Mouse (Mus musculus): Measurements from ENCODE around the gene Cacna1d. TPM values are rescaled to one million over a fixed set of nuclear protein-coding genes. Genes with fewer than 3 reads are reported as not detected.

The Cacna1d gene
- polyA plus RNA-seq, 1 experiment from 2014 or later: 2.3 TPM

DNA sequence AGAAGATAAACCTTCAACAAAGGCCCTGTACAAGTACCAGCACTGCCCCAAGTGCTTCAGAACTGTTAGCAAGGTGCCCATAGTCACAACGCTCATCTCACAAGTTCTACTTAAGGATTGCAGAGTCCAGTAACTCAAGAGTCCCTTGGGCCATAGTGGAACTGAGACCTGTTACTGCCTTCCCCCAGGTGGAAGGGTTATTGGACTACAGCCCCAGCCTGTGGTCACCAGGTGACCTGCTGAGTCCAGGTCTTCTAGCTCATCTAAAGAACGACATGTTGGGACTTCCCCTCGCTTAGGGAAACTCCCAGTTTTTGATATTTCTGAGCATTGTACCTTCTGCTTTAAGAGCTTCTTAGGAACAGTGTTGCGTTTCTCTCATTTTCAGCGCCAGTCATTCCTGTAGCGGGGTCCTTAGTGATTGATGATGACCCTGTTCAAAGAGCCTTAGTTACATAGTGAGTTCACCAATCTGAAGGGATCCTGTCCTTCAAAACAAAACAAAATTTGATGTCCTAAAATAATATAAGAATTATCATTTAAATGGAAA, 19.0 kb upstream of the Cacna1d start:
- Histone ChIP-seq H3K27me3 (no peaks in the 10 kb centered on the region), H3K4me3 (no peak overlapping the region), H3K4me2 (no peak overlapping the region), H3K36me3 (peaks cover 66% of the 10 kb centered on the region), H3K4me1 (peaks cover 7% of the 10 kb centered on the region), H3K9me3 (no peaks in the 10 kb centered on the region), H3K27ac (no peak overlapping the region), H3K9ac (no peak overlapping the region)
- WGBS: 89% methylated on average over 6 of the region's 6 CpGs
- ATAC-seq (ENCODE audit: insufficient number of reproducible peaks, low FRiP score, low TSS enrichment, low read depth): no peak

DNA sequence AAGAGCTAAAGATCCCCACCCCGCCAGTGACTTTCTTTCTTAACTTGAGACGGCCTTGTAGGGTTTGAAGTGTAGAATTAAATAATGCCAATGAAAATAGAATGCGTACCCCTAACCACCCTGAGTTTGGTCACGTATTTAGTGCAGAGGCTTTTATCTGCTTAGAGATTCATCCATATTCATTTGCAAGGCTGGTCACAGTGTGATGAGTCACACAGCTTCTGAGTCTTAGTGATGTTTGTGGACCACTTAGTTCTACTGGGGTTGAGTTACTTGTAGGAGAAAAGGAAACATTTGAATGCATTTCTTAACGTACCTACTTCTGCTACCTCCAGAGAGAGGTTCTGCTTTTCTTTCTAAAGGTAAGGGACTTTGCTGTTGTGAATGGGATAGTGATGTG, 13.7 kb upstream of the Cacna1d start:
- H3K9me3 ChIP-seq: no peaks in the 10 kb centered on the region
- no peak overlapping the region for H3K9ac ChIP-seq
- H3K27me3 ChIP-seq: no peaks in the 10 kb centered on the region
- WGBS: 66% methylated on average over 5 of the region's 5 CpGs
- H3K27ac ChIP-seq: no peak overlapping the region
- peaks cover 7% of the 10 kb centered on the region for H3K4me1 ChIP-seq
- peaks cover 43% of the 10 kb centered on the region for H3K36me3 ChIP-seq
- no peak overlapping the region for H3K4me3 ChIP-seq
- no peak overlapping the region for H3K4me2 ChIP-seq
- ATAC-seq (ENCODE audit: insufficient number of reproducible peaks, low FRiP score, low TSS enrichment, low read depth): no peak

DNA sequence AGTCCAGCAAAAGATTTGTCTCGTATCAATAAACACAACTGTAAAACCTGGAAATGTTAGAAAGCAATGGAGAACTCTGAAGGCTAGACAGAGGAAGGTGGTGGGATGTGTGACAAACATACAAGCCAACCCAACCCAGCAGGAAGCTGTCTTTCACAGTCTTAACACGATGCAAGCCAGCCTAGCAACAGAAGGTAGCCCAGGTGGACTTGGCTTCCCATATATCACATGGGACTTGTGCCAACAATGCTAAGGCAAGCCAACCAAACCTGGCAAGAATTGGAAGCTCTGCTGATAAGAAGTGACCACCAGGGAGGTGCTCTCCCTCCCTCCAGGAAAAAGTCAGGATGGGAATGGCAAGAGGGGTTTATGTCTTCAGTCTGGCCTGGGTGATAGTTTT, 6.9 kb upstream of the Cacna1d start:
- H3K27me3 ChIP-seq: no peaks in the 10 kb centered on the region
- H3K9ac ChIP-seq: no peak overlapping the region
- 77% methylated on average over 2 of the region's 2 CpGs for WGBS
- H3K4me2 ChIP-seq: no peak overlapping the region
- H3K27ac ChIP-seq: no peak overlapping the region
- H3K9me3 ChIP-seq: no peaks in the 10 kb centered on the region
- H3K36me3 ChIP-seq: peaks cover 28% of the 10 kb centered on the region
- no peak for ATAC-seq (ENCODE audit: insufficient number of reproducible peaks, low FRiP score, low TSS enrichment, low read depth)
- H3K4me1 ChIP-seq: no peaks in the 10 kb centered on the region
- H3K4me3 ChIP-seq: no peak overlapping the region

DNA sequence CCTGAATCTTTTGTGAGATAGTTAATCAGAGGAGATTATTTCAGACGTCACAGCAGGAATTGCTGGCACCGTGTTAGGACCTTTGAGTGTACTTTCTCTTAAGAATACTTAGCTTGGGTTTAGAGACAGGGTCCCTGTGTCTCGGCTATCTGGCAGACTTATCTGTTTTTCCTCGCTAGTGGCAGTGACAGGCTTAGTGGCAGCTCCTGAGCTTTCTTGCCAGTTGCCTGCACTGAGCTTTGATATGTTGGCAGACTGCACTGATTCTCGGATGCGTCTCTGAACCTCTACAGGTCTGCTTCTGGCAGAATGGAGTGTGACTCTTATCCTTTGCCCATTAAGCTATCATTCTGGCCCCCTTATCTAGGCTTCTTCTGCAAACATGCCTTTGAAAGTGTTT, 3.7 kb upstream of the Cacna1d start:
- no peak overlapping the region for H3K27ac ChIP-seq
- no peak overlapping the region for H3K4me3 ChIP-seq
- no peak for ATAC-seq (ENCODE audit: insufficient number of reproducible peaks, low FRiP score, low TSS enrichment, low read depth)
- no peak overlapping the region for H3K4me2 ChIP-seq
- peaks cover 41% of the 10 kb centered on the region for H3K36me3 ChIP-seq
- no peak overlapping the region for H3K9ac ChIP-seq
- no peaks in the 10 kb centered on the region for H3K4me1 ChIP-seq
- no peaks in the 10 kb centered on the region for H3K27me3 ChIP-seq
- WGBS: 75% methylated on average over 6 of the region's 6 CpGs
- H3K9me3 ChIP-seq: no peaks in the 10 kb centered on the region

DNA sequence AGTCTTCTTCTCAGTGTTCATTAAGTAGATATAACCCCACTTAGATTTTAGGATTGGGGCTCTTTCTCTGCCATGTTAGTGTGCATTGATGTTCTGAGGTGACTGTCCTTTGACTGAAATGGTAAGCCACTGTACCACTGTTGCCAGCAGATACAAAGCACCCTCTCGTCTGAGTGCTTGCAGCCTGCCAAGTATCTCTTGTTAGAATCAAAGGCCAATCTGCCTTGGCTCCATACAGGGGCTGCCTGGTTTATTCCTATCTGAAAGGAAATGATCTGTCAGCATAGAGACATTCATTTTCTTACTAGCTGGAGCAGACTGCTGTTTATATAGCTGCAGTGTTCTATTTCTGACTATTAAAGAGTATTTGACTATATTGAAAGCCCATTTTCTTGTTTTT, 2.0 kb upstream of the Cacna1d start:
- H3K9ac ChIP-seq: no peak overlapping the region
- H3K36me3 ChIP-seq: peaks cover 45% of the 10 kb centered on the region

DNA sequence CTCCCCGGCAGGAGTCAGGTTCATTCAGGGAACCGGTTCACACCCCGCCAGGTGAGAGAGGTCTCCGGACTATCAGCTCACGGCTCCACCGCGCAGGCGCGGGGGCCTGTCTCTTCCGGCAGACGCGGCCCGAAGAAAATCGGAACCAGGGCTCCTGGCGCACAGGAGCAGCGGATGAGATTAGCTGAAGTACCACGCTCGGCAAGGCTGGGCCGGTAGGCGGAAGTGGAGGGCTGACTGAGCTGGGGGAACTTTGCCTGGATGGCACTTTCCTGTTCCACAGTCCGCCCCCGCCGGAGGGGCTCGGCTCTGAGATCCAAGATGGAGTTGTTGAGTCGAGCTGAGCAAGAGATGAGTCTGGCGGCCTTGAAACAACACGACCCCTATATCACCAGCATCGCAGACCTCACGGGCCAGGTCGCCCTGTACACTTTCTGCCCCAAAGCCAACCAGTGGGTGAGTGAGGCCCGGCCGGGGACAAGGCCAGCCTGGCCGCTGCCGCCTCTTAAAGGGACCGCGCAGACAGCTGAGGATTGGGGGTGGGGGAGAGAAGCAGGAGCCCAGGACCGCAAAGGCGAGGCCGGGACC, 11.8 kb downstream of the Cacna1d start, which contains the start of gene Dcp1a:
Gene Dcp1a, plus strand, starts transcription at position 175 of the 588 bp plus-strand sequence.
- WGBS: under 1% methylated on average over 39 of the region's 39 CpGs
- no peaks in the 10 kb centered on the region for H3K27me3 ChIP-seq
- H3K4me3 ChIP-seq: peak within 1 kb of the TSS; percentile 85
- peaks cover 21% of the 10 kb centered on the region for H3K36me3 ChIP-seq
- ATAC-seq (ENCODE audit: insufficient number of reproducible peaks, low FRiP score, low TSS enrichment, low read depth): peak; percentile 98
- peak within 1 kb of the TSS; percentile 97 for H3K9ac ChIP-seq
- H3K4me2 ChIP-seq: peak within 1 kb of the TSS; percentile 61
- H3K27ac ChIP-seq: peak within 1 kb of the TSS; percentile 90
- H3K9me3 ChIP-seq: no peaks in the 10 kb centered on the region
- H3K4me1 ChIP-seq: peaks cover 6% of the 10 kb centered on the region; the same call in 1 of the 2 replicates

More for the DNA sequence above, 2.0 kb upstream of the Cacna1d start:
- Histone ChIP-seq H3K9me3 (no peaks in the 10 kb centered on the region), H3K4me3 (no peak overlapping the region), H3K27me3 (no peaks in the 10 kb centered on the region), H3K4me1 (no peaks in the 10 kb centered on the region), H3K27ac (no peak overlapping the region), H3K4me2 (no peak overlapping the region)
- no peak for ATAC-seq (ENCODE audit: insufficient number of reproducible peaks, low FRiP score, low TSS enrichment, low read depth)
- WGBS: 76% methylated on average over 1 of the region's 1 CpGs

DNA sequence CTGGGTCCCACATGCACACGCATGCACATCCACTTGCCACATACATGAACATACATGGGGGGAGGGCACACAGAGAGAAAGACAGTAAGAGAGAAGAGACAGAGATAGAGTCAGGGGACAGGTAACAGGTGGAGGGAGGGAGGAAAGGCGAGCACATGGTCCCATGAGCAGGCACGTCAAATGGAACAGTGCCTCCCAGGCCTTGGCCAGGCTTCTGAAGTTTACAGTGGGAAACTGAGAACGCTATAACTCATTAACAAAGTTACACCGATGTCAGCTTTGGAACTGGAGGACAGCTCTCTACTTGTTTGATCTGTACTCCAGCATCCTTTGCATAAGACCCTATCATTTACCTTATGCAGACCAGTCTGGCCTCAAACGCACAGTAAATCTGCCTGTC, 16.8 kb downstream of the Cacna1d start:
- Histone ChIP-seq H3K36me3 (no peaks in the 10 kb centered on the region), H3K4me3 (no peak overlapping the region), H3K27me3 (no peaks in the 10 kb centered on the region), H3K27ac (no peak overlapping the region), H3K4me2 (no peak overlapping the region), H3K9ac (no peak overlapping the region), H3K4me1 (no peaks in the 10 kb centered on the region), H3K9me3 (no peaks in the 10 kb centered on the region)
- WGBS: 66% methylated on average over 6 of the region's 6 CpGs
- no peak for ATAC-seq (ENCODE audit: insufficient number of reproducible peaks, low FRiP score, low TSS enrichment, low read depth)

DNA sequence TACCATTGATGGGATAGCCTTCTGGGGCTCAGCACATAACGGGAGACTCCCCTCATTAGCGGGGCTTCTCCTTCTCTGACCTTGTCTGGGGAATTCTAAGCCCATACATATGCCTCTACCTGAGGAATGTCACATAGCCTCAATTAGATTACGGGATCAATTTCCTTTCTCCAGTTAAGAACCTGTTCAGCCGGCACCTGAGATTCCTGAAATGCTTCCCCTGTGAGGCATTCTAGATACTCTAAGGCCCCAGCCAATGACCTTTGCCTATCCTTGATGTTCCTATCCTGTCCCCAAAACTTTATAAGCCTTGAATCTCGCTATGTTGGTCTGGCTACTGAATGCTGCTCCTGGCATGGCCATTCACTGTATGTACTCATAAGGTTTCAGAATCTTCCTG, 17.6 kb downstream of the Cacna1d start:
- no peaks in the 10 kb centered on the region for H3K27me3 ChIP-seq
- H3K4me1 ChIP-seq: no peaks in the 10 kb centered on the region
- H3K4me3 ChIP-seq: no peak overlapping the region
- ATAC-seq (ENCODE audit: insufficient number of reproducible peaks, low FRiP score, low TSS enrichment, low read depth): no peak
- H3K9me3 ChIP-seq: no peaks in the 10 kb centered on the region
- H3K27ac ChIP-seq: no peak overlapping the region
- H3K9ac ChIP-seq: no peak overlapping the region
- H3K36me3 ChIP-seq: no peaks in the 10 kb centered on the region
- no peak overlapping the region for H3K4me2 ChIP-seq
- 45% methylated on average over 5 of the region's 5 CpGs for WGBS

DNA sequence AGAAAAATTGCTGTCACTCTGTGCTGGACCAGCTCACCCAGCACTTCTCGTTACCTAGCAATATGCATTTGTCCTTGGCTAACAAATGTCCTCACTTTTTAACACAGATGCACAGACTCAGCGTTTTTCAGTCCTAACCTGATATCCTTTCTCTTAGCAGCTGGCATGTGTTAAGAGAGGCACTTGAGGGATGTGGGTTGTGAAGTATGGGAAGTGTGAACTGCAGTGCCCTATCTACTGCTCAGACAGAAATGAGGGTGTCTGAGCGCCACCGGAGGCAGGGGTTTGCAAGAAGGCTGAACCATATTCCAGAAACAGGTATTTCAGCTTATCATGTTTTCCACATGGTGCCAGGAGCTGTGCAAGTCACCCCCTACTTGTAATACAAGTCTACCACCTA, 27.9 kb downstream of the Cacna1d start:
- no peak for ATAC-seq (ENCODE audit: insufficient number of reproducible peaks, low FRiP score, low TSS enrichment, low read depth)
- Histone ChIP-seq H3K4me1 (no peaks in the 10 kb centered on the region), H3K4me2 (no peak overlapping the region), H3K36me3 (no peaks in the 10 kb centered on the region), H3K27ac (no peak overlapping the region), H3K9me3 (no peaks in the 10 kb centered on the region), H3K27me3 (peaks cover 7% of the 10 kb centered on the region; the same call in 1 of the 2 replicates), H3K9ac (no peak overlapping the region), H3K4me3 (no peak overlapping the region)
- WGBS: 77% methylated on average over 4 of the region's 4 CpGs

DNA sequence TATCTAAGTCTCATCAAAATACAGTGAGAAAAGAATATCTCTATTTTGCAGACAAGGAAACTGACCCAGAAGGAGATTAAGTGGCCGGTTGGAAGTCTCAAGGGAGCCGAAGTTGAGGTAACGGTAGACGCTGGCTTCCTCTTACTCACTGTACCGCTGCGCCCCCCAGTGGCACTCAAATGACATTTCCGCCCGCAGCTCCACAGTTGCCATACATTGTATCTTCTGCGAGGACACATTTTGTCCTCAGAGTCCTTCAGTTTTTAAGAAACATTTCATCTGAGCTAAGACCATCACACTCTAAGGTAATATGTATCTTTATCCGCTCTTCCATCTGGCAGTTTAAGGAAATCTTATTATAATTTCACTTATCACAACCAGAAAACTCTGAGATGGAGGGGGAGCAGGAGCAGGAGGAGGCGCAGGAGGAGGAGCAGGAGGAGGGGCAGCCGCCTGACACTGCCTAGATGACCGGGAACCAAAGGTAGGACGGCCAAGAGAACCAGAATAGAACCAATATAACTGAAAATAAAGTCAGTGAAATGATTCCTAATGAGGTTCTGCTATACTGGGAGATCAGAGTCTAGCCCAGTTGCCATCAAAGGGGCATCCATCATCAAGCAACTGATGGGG, 31.2 kb downstream of the Cacna1d start:
- 5% methylated on average over 14 of the region's 14 CpGs for WGBS
- H3K4me2 ChIP-seq: 0 out of 2 replicates have a peak overlapping the region, but pooled peaks have one; percentile 17
- no peak overlapping the region for H3K4me3 ChIP-seq

DNA sequence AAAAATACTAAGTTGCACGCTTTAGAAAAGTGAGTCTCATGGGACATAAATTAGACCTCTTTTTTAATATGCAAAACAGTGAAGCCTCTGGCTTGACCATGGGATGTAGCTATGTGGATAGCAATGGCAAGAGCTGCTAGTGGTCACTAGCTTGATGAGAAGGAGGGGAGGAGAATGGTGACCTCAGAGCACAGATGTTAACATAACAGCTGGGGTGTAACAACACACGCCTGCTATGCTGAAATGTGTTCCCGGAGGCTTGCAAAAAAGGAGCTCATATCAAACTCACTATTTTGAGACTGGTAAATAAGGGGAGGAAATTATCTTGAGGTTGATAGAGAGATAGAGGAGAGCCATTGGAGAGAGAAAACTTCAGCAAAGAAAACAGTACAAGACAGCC, 32.4 kb downstream of the Cacna1d start:
- H3K4me3 ChIP-seq: no peak overlapping the region
- H3K9ac ChIP-seq: no peak overlapping the region
- no peaks in the 10 kb centered on the region for H3K36me3 ChIP-seq
- 0 out of 2 replicates have a peak, but pooled peaks cover 4% of the 10 kb centered on the region for H3K4me1 ChIP-seq
- peaks cover 9% of the 10 kb centered on the region; the same call in 1 of the 2 replicates for H3K27me3 ChIP-seq
- no peaks in the 10 kb centered on the region for H3K9me3 ChIP-seq
- 70% methylated on average over 3 of the region's 3 CpGs for WGBS
- H3K27ac ChIP-seq: no peak overlapping the region
- H3K4me2 ChIP-seq: no peak overlapping the region
- ATAC-seq (ENCODE audit: insufficient number of reproducible peaks, low FRiP score, low TSS enrichment, low read depth): no peak

More for the DNA sequence above, 31.2 kb downstream of the Cacna1d start:
- H3K9me3 ChIP-seq: no peaks in the 10 kb centered on the region
- no peaks in the 10 kb centered on the region for H3K36me3 ChIP-seq
- no peak for ATAC-seq (ENCODE audit: insufficient number of reproducible peaks, low FRiP score, low TSS enrichment, low read depth)
- H3K4me1 ChIP-seq: 0 out of 2 replicates have a peak, but pooled peaks cover 4% of the 10 kb centered on the region
- no peak overlapping the region for H3K9ac ChIP-seq
- peaks cover 9% of the 10 kb centered on the region; the same call in 1 of the 2 replicates for H3K27me3 ChIP-seq
- no peak overlapping the region for H3K27ac ChIP-seq

DNA sequence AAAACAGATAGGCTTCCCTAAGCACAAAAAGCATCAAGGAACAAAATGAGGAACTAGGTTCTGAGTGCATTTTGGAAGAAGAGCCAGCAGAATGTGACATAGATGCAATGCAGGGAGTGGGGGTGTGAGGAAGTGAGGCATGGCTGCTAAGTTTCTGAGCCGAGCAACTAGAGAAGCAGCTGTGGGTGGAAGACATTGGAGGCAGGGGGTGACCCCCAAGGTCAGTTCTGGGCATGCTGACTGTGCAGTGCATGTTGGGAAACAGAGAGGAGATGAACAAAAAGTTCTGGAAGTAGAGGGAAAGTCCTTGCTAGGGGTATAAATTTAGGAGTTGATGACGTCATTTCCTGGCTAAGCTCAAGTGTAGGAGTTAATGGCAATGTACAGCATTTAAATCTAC, 33.4 kb downstream of the Cacna1d start:
- 0 out of 2 replicates have a peak, but pooled peaks cover 4% of the 10 kb centered on the region for H3K4me1 ChIP-seq
- H3K27me3 ChIP-seq: peaks cover 9% of the 10 kb centered on the region; the same call in 1 of the 2 replicates
- no peak overlapping the region for H3K4me2 ChIP-seq
- H3K9me3 ChIP-seq: no peaks in the 10 kb centered on the region
- H3K4me3 ChIP-seq: no peak overlapping the region
- no peak overlapping the region for H3K9ac ChIP-seq
- WGBS: 37% methylated on average over 2 of the region's 2 CpGs
- ATAC-seq (ENCODE audit: insufficient number of reproducible peaks, low FRiP score, low TSS enrichment, low read depth): no peak
- H3K27ac ChIP-seq: no peak overlapping the region
- H3K36me3 ChIP-seq: no peaks in the 10 kb centered on the region
